Mouse (Mus musculus) layer of hippocampus, adult 11-12 months (tissue): ENCODE results near the gene Csnk2b.

ENCODE experiments used
- DNase-seq: peaks from one replicate; pipeline ENCODE4 v3.0.0; 2022; ENCODE audit warnings: low spot score

Gene Csnk2b

DNA sequence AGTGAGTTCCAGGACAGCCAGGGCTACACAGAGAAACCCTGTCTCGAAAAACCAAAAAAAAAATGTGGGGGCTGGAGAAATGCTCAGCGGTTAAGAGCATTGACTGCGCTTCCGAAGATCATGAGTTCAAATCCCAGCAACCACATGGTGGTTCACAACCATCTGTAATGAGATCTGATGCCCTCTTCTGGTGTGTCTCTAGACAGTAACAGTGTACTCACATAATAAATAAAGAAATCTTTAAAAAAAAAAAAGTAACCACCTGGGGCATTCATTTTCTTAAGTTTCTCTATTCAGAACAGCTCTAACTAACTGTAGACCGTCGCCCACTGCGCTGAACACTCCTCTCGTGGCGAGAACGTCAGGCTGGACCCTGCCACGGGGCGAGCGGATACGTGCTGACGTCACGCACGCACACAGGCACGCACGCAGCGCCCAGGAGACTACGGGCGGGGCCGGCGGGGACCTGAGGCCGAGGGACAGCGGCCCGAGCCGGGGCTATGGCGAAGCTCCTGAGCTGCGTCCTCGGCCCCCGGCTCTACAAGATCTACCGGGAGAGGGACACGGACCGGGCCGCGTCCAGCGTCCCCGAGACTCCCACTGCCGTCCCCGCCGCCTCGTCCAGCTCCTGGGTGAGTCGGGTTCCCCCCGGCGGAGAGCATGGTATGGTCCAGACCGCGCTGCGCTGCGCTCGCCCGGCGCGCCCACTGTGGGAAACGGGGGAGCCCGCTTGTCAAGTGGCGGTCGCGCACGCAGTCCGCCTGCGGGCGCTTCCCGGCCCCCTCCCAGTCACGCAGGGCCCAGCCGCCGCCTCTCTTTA is 32.8 kb downstream of the Csnk2b start, which contains the start of gene Abhd16a:
TSS of gene Abhd16a (plus strand) at position 439 of the 820 bp plus-strand sequence.
- peak; percentile 94 for DNase-seq

DNA sequence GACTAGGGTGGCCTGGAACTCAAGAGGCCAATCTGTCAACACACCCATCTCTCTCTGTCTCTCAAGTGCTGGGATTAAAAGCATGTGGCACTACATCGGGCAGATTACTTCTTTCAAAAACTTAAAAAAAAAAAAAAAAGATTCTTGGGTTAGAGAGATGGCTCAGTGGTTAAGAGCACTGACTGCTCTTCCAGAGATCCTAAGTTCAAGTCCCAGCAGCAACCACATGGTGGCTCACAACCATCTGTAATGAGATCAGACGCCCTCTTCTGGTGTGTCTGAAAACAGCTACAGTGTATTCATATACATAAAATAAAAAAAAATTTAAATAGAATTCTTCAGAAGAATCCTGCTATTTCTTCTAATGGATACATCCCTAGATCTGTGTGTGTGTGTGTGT is 33.7 kb downstream of the Csnk2b start:
- DNase-seq: no peak

DNA sequence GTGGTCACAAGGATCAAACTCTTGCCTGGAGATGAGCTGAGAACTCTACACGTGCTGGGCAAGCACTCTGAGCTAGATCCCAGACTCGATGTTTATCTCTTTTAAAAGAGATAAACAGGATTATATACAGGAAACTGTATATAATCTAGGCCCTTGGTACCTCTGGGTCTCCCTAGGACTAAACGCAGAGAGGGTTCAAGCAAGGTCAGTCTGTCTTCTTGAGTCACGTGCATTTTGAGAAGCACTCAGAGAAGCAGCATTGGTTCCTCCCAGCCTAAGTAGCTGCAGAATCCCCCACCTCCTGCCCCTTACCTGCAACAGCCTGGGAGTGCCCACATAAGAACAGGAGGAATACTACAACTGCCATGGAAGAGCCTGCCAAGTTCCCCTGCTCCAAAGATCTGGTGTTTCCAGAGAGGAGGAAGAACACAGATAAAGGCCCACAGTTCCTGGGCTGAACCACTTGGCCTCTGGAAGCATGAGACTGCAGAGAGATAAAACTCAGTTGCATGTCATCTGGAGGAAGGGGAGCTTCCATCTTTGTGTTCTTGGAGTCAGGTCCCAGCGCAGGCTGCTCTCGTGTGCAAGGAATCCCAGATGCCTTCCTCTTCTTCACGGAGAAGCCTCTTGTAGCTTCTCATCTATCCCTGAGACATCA is 36.5 kb downstream of the Csnk2b start, which contains the start of gene Ly6g6f:
TSS of gene Ly6g6f (minus strand) at position 403 of the 658 bp plus-strand sequence.
- no peak for DNase-seq

DNA sequence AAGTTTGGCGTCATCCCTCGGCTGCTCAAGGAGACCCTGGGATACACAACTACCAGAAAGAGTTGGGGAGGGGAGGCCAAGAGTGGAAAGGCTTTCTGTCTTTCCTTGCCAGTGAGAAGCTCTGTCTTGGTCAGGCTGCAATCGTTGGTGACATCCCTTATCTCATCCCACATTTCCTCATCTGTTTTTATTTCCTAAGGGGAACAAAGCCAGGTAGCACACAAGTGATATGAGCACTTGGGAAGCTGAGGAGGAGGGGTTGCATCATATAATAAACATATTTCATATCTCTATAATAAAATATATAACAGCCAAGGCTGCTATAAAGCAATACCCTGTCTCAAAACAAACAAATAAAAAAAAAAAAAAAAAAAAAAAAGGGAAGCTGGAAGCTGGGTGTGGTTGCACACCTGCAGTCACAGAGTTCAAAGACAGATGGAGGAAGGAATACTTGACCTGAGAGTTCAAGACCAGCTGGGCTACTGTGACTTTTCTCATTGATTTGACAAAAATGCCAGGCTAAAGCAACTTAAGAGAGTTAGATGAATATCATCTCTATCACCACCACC is 37.8 kb downstream of the Csnk2b start:
- no peak for DNase-seq

DNA sequence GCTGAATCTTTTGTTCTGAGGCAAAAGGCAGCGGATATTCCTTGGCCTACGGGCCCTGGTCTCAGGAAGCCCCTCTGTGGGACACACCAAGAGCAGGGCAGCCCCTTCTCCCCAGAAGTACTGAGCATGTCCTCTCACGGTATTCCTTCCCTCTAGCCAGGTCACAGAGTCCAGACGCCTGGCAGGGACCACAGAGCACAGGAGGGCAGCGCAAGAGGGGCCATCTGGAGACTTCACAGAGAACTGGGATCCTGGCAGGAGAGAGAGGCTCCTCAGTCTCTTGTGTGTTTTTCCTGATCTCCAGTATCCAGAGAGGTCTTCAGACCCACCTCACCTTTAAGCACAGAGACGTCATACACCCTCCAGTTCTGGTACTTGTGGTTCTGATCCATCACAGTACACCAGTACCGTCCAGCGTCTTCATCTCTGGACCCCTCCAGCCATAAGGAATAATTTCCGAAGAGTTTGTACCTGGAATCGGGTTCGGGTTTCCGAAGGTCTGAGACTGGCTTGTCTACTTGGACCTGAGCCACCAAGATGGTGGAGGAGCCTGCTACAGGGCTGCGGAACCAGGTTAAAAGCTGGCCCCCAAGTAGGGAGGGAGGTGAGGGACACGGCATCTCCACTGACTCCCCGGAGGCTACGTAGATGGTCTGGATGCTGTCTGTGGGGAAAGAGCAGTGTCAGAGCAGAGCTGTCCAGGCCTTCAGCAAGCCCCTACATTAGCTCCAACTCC is 38.8 kb downstream of the Csnk2b start:
- DNase-seq: no peak

DNA sequence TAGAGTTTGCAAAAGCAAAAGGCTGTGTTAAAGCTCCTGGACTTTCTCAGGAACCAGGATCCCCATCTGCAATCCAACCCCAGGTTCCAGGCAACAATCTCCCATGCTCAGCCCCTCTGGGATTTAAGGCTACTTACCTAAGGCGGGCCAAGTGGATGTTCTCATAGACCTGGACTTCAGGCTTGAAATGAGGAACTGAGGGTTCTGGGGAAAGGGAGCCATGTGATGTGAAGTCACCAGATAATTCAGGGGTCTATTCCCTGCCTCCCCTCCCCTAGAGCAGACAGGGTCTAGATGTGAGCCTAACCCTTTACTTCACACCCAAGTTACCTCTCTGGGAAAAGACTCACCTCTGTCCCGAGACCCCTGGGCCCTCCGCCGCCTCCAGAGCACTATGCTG is 41.1 kb downstream of the Csnk2b start:
- DNase-seq: no peak

DNA sequence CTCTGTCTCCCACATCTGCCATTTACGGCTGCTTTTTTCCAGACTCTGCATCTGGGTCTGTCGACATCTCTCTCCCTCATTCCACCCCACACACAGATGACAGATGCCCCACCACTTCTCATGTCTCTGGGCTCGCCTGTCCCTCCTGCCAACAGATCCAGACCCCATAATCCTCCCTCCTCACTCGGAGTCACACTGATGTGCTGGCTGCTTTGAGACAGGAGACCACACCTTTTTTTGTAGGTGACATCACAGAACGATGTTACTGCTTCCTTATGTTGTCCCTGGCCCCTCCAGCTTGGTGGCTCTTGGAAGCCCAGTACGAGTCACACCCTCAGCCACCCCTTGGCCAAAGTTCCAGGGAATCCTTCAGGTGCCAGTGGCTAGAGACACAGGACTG is 41.6 kb downstream of the Csnk2b start:
- no peak for DNase-seq

DNA sequence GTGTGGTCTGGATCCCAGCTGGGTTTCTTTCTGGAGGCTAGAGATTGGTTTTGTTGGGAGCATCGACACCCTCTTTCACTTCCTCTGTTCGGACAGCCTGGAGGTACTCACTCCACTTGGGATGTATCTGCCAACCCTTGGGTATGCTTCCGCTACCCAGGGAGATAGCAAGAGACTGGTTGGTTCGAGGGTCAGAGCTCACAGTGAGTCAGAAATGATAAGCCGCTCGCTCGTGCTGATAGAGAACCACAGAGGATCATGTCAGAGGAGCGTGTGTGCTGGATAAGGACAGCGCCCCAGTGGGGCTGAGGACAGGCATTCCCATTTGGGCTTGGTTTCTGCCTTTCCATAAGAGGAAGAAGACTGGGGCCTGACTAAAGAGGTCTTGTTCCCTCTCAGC is 42.1 kb downstream of the Csnk2b start:
- no peak for DNase-seq

DNA sequence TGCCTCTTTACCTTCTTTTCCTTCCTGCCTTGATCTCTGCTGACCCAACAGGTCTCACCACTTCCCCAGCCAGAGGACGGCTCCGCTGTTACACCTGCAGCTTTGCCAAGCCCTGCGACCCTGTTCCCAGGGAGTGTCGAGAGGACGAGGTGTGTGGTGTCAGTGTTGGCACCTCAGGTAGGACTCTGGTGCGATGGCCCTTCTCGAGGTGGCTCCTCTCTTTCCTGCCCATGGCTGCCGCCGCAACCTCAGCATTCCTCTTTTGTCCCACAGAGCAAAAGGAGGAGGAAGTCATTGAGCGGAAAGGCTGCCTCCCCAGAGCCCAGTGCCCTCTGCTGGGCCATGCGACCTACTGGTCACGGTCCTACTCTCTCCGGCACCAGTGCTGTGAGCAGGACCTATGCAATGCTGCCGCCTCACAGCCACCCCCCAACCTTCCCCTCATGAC is 44.0 kb downstream of the Csnk2b start, which contains the start of gene Ly6g6d:
TSS of gene Ly6g6d (minus strand) at position 280 of the 448 bp plus-strand sequence.
- no peak for DNase-seq

DNA sequence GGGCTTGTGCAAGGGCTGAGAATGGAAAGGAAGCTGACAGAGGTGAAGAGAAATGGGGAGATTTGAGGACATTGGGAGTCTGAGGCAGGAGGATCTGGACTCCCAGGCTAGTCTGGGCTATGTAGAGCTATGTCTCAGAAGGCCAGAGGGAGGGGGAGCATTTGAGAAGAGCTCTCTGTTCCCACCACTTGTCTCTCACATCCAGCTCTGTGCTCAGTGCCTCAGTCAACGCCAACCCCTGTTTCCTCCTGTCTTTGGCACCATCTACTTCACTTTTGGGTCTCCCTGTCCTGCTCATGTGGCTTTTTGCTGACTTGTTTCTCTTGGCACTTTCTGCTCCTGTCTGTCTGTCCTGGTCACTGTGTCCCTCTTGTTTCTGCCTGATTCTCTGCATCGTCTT is 44.6 kb downstream of the Csnk2b start:
- DNase-seq: no peak

DNA sequence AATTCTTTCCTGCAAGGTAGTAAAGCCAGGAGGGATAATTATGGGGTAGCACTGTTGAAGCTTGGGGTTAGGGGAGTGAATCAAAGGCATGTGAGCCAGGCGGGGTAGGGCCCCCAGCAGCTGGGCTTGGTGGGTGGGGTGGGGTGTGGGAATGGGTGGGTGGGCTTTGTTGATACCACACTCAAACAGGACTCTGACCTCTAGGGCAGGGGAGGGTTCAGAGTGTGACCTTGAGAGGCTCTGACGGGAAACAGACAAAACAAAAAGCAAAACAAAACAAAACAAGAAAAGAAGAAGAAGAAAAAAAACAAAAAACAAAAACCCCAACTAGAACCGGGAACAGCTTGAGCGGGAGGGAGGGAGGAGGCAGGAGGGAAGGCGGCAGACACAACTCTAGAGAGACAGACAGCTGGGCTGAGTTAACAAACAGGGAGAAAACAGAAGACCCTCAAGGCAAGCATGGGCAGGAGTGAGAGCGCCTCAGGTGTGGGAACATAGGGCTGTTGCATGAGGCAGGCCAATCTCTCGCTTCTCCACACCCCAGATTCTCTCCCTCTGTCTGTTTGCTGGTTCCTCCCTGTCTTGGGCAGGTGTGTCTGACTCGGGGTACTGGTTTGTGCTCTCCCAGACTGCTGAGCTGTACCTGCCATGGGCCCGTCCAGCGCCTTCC is 45.2 kb downstream of the Csnk2b start, which contains the start of gene Ly6g6e:
TSS of gene Ly6g6e (plus strand) at position 396 of the 670 bp plus-strand sequence.
- no peak for DNase-seq

DNA sequence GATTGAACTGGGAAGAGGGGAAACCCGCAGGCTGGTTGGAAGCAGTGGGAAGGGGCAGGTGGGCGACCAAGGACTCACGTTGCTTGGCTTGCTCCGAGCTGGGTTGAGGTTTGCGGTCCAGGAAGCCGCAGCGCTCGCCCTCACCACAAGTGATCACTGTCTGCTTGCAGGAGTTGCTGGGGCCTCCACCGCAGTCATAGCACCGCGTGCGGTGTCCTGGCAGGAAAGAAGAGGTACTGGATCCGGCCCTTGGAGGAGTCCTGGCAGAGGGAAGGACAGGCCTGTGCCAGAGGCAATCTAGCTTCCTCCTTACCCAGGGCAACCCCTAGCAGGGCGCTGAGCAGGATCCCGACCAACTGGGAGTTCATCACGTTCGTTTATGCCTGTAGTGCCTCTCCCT is 47.8 kb downstream of the Csnk2b start:
- no peak for DNase-seq

DNA sequence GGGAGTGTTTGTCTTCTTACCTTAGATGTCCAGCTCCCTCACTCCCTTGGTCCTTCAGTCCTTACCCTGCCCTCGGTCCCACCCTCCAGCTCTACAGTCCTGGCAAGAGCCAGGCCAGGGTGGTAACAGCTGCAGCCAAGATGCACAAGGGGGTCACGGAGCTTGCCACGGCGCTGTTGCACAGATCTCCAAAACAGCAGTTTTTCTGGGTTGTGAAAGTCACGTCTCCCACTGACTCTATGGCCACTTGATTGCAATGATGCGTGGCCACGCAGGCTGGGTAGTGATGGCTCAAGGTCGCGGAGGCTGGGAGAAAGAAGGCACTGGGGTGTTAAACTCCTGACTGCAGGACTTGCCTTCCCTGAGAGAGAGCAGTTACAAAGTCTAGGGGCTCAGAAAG is 50.4 kb downstream of the Csnk2b start:
- no peak for DNase-seq

DNA sequence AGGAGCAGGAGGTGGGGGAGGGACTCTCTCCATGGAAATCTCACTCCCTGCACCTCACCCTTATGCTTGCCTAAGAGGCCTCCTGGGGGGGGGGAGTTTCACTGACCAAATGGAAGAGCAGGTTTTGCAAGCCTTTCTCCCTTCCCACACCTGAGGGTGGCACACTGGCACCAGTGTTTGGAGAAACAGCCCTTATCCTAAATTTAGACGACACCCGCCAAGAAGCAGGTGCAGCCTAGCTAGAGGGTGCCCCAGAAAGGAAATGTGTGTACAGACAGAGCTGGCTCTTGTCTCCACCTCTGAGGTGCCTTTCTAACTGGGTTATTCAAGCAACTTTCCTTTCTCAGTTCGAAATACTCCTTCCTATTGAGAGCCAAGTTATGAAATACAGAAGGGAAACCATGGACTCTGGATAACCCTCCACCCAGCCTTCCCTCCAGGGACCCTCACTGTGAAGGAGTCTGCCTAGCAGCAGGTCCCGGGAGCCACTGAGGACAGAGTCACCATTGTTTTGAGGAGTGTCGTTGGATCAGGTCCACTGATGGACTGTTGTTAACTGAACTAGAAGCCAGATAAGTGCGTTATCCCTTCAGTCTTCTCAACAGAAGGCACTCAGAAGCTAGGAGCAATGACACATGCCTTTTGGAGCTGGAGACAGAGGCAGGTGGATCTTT is 51.2 kb downstream of the Csnk2b start:
- no peak for DNase-seq

DNA sequence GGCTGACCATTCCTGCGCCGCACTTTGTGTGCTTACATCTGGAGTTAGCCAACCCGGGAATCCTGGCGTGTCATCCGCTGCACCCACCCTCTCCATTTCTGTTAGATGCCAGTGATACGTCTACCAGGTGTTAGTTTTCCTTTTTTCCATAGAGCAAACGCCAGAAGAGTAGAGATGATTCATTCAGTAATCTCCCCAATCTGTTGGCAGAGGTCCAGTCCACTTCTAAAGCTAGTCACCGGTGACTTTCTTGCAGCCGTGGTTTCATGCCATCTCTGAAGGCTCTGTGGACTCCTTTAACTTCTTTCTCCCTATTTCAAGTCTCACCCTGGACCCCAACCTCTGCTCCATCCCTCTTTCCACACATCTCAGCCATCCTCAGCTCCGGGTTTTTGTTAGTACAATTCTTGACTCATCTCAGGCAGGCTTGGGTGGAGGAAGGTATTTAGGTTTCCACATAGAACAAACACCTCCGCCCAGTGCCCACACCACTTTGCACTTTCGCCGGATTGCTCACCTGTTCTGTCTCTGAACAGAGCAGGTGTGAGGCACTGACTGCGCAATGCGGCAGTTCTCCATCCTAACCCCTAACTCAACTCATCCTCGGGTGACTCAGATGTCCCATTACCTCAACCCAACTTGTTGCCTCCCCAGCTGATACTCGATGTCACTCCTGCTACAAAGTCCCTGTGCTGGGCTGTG is 53.5 kb downstream of the Csnk2b start:
- no peak for DNase-seq
